Mouse (Mus musculus): ENCODE results near the gene Fignl2.

The Fignl2 gene

DNA sequence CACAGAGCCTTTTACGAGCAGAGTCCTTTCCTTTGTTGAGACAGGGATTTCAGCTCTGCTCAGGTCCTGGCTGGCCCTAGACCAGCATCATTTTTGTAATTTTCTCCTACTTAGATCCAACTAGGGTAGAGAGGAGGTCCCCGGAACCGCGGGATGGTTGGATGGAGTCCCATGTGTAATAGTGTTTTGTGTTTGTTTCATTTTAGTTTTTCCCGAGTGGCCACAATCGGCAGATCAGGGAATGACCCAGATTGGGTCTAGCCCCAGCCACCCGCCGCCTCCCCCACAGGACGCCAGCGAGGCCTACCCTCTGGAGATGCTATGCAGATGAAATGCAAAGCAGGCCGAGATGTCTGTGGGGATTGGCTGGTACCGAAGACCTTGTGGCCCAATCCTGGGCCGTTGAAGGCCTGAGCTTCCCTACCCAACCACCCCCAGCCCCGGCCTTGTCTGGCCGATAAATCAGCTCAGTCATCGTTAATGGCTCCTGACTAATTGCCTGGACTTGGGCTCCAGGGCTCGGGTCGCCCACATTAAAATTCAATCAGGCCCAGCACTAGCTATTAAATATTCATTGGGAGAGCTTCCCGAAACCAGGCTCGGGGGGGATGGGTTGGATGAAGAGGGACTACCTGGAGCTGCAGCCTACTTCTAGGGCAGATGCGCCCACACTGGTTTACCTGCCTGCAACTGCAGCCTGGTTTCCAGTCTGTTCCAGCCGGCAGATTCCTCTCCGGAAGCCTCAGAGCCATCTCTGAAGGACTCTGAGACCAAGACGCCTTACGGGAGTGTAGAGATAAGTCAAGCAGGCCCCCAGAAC is 14.7 kb upstream of the Fignl2 start:
- no peak for DNase-seq (ENCODE audit: low spot score)

DNA sequence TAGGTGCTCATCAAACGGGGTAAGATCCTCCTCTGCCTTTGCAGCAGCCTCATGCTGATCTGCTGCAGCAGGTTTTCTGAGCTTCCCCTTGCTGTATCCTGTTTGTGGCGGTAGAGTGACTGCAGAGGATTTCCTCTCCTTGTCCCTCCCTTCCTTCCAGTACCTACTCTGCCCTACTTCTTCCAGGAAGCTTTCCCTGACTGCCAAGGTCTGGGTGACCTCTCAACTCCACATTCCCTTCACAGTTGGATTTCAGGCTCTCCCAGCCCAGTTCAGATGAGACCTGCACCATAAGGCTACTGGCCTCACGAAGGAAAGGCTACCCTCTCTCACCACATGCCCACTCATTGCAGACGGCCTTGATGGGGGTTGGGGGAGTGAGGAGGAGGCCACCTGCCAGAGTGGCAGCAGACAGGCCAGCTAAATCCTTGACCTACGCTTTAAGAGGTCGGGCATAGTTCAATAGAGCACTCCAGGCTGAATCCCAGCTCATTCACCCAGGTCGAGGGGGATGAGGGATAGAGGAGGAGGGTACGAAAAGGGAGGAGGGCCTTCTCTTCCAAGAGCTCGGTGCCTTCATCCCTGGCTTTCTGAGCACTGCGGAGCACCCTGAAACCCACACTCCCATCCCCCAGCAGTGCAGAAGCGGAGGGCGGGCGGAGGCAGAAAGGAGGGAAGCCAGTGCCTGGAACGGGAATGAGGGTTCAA is 13.9 kb upstream of the Fignl2 start:
- DNase-seq (ENCODE audit: low spot score): no peak

DNA sequence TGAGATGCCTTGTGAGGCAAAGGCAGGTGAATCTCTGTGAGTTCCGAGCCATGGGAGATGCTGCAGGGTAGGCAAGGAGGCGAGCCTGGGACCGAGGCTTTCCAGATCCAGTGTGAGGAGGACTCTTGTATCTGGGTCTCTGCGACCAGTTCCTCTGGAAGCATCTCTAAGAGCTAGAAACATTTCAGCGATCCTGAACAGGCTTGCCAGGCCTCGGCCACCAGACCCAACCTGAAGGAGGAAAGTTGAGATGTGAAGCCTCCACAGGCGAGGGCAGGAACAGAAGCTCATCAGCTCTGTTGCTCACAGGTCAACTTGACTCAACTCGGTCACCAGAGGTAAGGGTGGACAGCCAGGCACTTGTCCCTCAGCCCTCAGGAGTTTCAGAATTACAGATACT is 13.2 kb upstream of the Fignl2 start:
- no peak for DNase-seq (ENCODE audit: low spot score)

DNA sequence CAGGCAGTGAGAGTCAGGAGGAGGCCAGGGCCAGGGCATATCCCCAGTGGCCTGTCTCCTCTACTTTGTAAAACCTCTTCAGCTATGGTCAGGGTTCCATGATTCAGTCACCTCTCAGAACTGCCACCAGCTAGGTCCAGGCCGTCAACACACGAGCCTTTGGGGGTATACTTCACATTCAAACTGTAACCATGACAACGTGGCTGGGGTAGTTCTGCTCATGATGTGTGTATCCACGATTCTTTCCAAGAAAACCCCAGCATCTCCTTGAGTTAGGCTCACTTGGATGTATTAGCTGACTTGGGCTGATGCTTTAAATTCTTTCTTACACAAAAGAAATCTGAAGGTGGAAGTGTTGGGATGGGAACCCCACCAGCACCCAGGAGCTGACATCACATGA is 9.9 kb upstream of the Fignl2 start:
- no peak for DNase-seq (ENCODE audit: low spot score)

DNA sequence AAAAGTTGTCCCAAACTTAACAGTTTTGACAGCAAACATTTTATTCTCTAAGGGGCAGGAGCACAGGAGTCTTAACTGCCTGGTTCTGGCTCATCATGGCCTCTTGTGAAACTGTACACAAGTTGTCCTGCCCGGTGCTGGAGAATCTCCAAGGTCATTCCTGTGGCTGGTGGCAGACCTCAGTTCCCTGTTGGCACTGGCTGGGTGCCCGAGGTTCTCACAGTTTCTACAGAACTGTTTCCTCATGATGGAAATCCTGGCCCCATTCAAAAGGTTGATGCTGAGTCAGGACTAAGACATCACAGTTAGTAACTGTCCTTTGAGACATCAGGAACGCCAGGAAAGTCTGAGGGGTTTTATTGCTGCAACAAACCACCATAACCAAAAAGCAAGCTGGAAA is 8.6 kb upstream of the Fignl2 start:
- DNase-seq (ENCODE audit: low spot score): no peak

DNA sequence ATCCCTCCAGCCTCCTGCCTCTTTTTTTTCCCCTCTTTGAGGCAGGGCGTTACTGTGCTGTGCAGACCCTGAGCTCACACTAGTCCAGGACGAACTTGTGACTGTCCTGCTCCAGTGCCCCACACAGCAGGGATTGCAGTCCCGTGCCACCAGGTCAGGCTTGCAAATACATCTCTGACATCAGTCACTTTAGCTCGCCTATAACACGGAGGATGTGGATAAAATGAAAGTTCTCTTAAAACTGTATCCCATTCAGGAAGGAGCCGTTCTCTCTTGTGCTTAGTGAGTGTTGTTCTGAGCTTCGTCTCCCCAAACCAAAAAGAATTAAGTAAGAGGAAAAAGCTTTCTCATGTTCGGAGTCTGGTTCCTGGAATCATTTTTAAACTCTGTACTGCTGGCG is 8.1 kb upstream of the Fignl2 start:
- no peak for DNase-seq (ENCODE audit: low spot score)

DNA sequence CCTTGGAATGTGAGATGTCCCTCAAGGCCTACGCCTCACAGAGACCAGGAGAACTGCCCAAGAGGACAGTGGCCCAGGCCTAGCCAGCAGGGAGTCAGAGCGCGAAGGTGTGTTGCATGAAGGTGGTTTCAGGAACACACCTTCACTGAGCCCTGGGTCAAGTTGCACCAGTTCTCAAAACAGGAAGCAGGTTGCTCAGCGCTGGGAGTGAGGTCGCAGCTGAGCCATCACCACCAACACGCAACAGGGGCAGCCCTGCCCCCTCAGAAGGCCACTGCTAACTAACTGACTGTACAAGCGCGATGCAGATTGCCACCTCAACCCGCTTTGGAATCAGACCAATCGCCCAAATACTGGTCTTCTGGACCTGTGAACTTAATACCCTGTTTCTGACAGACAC is 6.1 kb upstream of the Fignl2 start:
- DNase-seq (ENCODE audit: low spot score): no peak

DNA sequence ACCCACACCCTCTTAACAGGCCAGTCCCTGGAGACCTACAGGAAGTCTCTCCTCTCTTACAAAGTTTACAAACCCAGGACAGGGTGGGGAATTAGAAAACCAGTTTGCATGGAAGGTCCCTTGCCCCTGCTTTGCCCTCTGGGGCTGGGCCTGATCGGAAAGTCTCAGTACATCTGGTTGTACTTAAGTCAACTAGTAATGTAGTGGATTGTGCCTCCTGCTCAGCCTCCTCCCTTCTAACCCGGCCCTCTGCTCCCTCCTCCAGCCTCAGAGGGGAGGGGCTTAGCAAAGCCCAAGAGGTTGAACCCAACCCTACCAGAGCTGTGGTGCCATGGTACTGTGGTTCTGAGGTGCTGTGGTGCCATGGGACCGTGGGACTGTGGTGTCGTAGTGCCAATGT is 3.9 kb upstream of the Fignl2 start:
- no peak for DNase-seq (ENCODE audit: low spot score)

DNA sequence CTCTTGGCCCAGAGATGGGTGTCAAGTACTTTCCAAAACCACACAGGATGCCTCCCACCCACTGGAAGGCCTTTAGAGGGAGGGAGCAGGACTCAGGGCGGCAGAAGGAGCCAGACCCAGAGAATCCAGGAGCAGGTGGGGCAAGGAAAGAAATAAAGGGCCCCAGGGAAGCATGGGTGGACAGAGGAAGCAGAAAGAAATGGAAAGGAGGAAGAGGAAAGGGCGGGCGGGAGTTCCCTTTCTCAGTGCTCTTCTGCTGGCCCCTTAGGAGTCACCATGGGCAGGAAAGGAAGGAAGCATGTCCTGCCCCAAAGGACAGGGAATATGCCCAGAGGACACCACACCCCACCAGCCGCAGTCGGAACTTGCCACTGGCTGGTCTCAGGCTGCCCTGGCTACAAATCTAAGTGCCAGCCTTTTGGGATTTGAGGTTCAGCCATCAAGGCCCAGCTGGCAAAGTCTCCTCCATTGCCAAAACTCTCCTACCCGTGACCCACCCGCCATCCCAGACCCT is 2.7 kb upstream of the Fignl2 start:
- DNase-seq (ENCODE audit: low spot score): no peak

DNA sequence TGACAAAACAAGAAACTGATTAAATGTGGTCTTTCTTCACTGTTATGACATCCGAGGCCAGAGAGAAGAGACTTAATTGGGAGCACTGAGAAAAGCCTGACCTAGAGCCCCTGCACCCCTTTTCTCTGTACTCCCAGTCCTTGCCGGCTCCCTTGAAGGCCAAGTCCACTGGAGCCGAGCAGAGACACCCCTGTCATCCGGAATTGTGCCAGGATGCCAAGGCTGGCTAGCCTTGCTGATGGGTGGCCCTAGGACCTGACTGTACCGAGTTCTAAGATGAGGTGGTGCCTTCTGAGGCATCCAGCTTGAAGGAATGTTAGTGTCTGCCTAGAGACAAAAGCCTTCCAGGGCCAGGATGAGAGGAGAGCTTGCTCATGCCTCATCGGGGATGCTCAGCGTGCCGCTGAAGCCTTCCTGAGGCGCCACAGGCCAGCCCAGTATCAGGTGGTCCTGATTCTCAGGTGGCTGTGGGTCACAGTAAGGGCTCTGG is 1.7 kb upstream of the Fignl2 start:
- no peak for DNase-seq (ENCODE audit: low spot score)

DNA sequence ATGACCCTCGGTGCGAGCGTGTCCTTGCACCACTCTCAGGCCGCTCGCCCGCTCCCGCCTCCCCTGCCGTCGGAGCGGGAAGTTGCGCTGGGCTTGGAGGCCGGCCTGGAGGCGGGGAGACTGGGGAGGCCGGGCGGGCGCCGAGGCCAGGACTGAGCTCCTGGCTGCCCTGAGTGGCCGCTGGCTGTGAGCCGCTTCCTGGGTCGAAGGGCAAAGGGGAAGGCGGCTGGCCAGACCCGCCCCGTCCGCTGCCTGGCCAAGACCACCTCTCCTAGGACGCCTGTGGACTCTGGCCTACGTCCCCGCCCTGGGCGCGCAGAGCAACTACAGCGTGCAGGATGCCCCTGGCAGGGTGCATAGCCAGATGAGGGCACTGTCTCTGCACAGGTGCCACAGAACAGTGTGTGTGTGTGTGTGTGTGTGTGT is 377 bp upstream of the Fignl2 start:
- DNase-seq (ENCODE audit: low spot score): peak; percentile 45

DNA sequence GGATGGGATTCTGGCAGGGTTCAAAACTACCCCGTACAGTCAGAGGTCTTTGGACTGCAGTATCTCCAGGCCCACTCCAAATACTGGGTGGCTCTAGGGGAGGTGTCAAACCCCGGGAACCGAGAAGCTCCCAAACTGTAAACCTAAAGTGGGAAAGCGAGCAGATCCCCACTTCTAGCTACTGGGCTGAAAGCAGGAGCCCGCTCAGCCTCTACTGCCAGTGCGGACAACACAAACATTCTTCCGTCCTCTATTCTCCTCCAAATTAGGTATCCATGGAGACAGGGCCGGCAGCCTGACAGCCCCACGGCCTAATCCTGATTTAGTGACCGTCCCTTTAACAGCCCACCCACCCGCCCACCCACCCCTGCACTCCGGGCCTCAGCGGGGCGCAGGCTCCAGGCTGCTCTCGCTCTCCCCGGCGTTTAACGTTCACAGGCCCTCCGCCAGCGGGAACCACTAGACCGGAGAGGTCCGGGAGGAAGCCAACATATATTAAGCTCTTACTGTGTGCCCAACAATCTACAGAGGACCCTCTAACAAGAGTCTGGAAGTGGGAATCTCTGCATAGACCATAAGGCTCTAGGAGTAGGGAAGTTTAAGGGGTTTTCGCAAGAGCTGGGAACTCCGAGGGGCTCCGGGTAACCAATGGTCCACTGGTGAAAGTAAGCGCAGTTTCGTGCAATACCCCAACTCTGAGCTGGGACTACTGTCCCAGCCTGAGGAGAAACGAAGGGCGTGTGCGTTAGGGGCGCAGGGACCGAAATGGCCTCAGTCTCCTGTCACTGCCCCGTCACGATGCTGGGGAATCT is 1.2 kb downstream of the Fignl2 start:
- no peak for DNase-seq (ENCODE audit: low spot score)

DNA sequence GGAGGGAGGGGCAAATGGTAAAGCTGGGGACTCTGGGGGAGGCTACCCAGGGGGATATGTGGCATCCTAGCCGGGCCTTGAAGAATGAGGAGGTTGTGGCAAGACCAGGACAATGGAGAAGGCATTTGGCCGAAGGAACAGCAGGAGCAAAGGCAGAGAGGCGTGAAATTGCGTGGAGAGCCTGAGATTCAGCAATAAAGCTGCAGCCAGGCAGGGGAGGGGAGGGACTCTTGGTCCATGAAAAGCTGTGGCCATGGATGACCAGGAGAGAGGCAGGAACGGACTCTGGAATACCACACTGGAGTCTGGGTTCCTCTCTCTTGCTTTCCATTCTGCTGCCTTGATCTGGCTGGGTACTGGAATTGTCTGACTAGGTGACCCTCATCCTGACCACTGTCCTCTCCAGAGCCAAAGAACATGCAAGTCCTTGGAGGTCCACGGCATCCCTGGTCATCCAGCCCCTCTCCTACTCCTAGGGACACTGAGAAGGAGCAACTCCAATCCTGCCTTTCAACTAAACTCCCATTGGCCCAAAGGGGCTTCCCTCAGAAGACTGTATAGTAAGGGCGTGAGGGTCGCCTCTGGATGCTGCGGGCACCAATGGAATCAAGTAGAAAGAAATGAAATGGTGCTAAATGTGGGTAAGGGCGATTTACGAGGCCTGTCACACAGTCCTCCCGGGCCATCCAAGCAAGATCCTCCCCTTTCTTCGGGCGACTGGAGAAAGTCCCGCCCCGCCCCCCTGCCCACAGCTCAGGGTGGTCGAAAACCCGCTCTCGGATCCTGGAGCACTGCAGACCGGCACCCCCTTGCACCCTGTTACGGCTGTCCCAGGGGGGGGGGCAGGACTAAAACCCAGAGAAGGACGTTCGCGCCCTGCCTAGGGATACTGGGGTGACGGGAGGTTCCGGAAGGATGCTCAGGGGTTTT is 2.0 kb downstream of the Fignl2 start:
- DNase-seq (ENCODE audit: low spot score): no peak

DNA sequence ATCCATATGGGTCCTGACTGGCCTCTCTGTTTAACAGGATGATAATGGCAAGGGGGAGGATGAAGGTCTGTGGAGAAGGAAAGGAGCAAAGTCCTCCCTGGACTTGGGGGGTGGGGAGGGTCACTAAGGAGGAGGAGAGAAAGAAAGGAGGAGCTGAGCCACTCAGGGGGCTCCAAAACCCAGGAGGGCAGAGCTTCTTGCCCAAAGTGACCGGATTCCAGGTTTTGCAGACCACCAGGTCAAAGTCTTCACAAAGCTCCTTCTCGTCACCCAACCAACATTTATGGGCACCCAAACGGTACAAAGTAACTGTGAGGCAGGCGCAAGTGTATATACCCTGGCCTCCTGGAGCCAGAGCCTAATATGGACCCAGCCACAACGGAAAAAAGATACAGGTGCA is 2.7 kb downstream of the Fignl2 start:
- no peak for DNase-seq (ENCODE audit: low spot score)

DNA sequence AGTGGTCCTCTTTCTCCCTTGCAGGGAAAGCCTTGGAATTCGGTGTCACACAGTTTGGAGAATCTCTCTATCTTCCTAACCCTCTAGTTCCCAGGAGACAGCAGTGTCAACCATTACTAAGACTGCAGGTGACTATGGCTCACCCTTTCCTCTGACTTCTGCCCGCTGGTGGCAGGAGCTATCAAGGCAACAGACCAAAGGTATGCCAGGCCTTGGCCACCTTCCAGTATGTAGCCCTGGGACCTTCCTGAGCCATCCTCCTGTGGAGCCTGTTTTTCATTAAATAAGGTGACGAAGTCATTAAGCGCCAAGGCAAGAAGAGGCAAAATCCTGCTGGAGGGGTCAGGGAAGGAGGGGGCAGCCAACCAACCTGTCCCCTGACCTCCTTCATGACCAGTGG is 3.2 kb downstream of the Fignl2 start:
- DNase-seq (ENCODE audit: low spot score): no peak

DNA sequence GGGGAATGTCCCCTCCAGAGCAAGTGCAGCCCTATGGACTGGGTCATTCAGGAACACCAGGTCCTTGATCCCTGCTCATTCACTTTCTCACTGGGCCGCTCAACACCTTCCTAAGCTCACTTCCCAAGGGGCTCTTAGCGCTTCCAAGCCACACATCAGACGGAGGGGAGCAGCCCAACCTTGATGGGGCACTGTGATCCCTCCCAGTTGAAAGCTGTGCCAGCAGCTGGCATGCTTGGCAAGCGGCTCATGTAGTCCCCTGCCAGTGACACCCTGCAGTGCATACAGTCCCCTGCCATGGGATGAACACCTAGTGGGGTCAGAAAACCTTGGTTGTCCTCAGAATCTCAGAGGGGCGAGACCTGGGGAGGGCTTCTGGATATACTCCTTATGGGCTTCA is 4.3 kb downstream of the Fignl2 start:
- no peak for DNase-seq (ENCODE audit: low spot score)

DNA sequence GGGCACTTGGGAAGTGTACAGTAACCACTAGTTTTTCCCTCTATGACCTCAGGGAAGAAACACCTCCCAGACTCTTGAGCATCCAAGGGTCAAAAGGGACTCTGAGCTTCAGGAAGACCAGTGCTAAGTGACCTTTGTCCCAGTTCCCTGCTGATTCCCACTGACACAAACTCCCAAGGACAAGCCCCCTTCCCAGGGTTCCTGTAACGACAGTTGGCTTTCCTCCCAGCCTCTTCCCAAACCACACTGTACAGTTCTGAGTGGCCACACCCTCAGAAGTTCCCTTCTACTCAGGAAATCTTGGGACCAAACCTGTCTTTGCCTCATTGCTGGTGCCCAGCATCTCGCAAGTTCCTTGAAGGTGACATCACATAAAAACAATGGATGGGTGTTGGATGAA is 5.6 kb downstream of the Fignl2 start:
- DNase-seq (ENCODE audit: low spot score): no peak

DNA sequence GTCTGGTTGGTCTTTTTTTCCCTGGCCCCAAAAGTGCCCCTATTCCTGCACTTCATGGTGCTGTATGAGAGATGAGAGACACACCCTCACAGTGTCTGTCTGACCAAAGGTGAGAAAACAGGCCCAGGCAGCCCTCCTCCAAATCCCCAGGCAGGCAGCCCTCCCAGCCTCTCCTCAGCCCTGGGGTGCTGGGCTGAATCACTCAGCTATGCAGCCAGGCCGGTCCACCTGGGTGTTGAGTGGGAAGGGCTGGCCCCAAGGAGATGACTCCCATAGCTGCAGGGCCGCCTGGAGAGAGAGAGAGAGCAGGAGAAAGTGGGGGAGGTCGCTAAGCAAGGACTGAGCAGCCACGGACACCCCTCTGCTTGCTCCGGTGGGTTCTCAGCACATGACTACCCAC is 7.6 kb downstream of the Fignl2 start:
- no peak for DNase-seq (ENCODE audit: low spot score)

DNA sequence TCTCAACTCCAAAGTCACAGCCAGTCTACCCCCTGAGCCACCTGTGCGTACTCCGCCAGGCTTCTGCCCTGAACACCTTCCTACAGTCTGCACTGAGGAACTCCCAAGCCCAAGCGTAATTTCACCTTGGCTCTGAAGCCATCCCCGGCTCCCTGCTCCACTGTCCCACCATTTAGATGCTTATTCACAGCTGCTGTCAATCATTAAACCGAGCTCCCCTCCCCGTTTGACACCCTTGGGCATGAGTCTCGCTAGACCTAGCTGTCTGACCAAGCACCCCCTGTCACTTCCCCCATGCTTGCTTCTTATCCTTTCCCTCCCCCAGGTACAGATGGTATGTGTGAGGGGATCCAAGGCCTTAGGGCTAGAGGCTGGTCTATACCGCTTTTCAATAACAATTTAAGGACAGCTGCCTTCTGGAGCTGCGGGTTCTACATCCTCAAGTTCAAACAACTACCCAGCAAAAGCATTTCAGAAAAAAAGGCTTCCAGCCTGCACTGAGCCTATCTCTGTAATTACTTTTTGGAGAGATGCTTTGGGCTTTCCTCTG is 8.7 kb downstream of the Fignl2 start:
- no peak for DNase-seq (ENCODE audit: low spot score)

DNA sequence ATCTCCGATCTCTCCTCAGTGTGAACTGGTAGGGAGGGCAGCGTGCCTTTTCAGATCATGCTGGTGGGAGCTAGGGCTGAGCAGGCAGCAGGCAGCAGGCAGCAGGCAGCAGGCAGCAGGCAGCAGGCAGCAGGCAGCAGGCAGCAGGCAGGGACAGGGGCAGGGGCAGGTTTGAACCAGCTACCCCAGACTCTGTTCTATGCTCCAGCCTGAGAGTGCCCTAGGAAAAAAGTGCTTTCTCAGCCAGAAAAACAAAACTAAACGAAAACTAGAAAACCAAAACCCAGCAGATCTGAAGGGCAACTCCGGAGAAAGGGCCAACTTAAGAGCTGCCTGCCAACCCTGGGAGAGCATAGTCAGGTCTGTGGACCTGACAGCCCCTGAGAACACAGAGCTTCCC is 9.7 kb downstream of the Fignl2 start:
- DNase-seq (ENCODE audit: low spot score): no peak

DNA sequence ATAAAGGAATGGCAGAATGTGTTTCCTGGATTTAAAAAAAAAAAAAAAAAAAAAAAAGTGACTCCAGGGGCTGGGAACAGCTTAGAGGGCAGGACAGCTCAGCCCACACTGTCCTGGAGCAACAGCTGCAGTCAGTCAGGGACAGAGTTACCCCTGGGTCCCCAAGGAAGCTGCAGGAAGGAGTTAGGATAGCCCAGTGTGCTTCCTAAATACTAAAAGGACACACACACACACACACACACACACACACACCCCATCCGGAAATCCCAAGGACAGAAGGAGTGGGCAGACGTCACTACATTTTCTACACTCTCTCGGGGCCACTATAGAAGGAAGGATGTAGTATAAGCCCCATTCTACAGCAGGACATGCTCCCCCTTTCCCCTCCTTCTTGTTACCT is 10.3 kb downstream of the Fignl2 start:
- no peak for DNase-seq (ENCODE audit: low spot score)

Measured in urinary bladder, postnatal 10 days (tissue).